Mouse (Mus musculus) left cerebral cortex, adult 11 months (tissue): ENCODE data around the gene Tmed9.
"Not testable (repeated sequence)": the region's sequence is repeated elsewhere in the genome, so short reads cannot be mapped to it uniquely, and the experiment has no call there.

ENCODE experiments used
- DNase-seq: peaks from one replicate; pipeline ENCODE4 v3.0.0; 2022; ENCODE audit warnings: low spot score

The Tmed9 gene

DNA sequence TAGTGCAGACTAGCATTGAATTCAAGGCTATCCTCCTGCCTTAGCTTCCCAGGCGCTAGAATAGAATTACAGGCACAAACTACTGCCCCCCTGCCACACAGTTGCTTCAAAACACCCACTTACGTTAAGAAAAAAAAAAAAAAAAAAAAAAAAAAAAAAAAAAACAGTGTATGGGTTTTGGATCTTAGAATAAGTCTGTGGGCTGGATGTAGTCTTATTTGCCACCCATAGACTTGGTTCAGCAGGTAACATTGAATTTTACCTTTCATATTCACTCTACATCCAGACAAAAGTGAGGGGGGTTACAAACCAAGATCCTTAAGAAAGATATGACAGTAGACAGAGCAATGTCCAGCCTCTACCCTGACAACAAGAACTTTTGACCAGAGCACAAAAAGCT is 5.6 kb upstream of the Tmed9 start:
- DNase-seq, result no peak

DNA sequence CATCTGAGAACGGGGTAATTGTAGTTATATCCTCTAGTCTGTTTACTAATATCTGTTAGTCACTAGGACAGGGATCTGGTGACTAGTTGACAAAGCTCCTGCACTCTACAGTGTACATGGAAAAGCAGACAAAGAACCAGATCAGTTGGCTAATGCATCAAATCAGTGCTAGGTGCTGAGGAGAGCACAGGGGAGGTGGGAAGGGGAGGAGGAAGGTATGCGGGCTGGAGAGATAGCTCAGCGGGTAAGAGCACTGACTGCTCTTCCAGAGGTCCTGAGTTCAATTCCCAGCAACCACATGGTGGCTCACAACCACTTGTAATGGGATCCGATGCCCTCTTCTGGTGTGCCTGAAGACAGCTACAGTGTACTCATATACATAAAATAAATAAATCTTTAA is 5.0 kb upstream of the Tmed9 start:
- DNase-seq, result not testable (repeated sequence)

DNA sequence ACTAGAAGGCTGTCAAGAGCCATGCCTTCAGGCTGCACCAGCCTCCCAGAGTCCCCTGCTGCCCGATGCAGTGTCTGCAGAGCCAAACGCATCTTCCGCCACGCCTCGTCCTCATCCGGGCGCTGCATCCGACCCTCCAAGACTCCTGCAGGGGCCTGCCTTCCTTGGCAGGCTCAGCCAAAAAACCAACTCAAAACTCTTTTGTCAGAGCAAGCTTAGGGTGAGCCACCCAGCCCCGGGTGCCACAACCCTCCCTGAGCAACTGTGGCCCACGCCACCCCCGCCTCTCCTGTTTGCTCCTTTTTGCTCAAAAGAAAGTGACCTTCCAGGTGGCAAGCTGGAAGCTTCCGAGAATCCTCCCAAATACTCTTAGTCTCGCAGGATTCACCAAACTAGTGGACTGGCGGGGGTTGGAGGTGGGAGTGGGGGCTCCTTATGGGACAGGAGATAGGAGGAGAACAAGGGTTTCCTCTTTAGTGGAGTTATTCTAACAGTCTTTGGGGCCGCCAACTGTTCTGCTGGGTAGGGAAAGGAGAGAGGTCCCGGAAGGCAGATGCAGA is 3.7 kb upstream of the Tmed9 start:
- DNase-seq, result no peak

DNA sequence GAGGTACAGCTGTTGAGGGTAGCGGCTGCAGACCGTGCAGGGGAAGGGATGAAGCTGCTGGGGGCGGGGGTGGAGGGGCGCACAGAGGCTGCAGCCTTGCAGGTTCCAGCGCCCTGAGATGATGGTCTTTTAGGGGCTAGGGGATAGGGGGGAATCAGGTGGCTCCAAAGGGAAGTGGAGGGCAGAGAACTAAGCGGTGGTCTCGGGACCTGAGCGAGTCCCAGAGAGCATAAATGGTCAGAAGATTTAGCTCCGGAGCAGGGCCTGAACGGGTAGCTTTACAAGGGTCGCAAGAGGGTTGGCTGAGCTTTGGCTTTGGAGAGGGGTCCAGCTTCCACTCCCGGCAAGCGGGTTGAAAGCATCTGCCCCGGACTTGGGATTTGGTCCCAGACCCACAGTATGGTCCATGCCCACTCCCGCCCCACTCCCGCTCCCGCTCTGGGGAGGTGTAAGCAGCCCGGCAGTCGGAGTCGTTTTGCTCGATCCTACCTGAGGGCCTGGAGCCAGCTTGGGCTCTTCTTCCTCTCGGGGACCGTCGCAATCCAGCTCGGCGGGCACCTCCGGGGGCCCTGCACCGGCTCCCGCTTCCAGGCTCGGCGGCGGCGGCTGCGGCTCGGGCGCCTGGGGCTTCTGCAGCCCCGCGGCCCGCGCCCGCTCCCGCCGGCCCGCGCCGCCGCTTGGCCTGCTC is 3.1 kb upstream of the Tmed9 start:
- no peak for DNase-seq

DNA sequence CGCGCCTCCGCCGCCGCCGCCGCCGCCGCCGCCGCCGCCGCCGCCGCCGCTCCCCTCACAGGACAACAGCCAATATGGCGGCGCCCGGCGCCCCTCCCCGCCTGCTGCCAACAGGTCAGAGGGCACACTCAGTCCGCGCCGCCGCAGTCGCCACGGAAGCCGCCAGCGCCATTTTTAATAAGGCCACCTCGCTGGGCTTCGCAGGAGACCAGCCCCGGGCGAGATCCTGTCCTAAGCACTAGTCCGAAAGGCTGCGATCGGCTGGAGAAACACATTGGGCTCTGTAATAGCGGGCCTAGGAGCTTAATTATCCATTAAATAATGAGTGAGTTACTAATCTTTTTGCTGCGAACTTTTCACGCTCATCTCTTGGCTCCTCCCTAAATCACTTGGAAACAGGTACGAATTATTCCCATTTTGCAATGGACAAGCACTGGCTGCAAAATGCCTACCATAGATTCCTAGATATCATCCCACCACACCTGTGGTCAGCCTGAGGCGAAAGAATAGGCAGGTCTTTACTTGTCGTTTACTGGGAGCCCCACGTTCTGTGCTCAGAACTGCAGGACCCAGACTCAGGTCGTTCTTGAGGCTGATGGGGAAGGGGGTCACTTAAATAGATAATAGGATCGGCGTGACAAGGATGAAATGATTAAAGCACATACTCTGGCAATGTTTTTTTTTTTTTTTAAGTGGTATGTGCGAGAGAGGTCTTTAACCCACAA is 2.3 kb upstream of the Tmed9 start, which contains the start of gene Fam193b:
TSS of gene Fam193b (minus strand) at position 94 of the 725 bp plus-strand sequence.
- DNase-seq, result peak; percentile 89

DNA sequence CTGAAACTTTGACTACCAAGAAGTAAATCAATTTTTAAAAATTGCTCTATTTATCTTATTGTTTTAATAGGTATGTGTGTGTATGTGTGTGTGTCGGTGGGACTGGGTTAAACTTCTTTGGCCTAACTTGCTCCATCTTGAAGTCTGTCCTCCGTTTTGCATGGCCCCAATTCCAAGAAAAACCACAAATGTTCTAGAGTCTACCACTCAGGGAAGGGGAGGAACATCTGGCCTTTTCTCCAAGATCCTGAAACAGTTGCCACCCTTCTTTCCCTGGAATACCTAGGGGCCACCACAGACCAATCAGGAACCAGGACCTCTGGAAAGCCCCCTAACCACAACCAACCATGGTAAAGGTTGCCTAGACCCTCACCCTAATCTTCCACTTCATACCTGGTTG is 1.6 kb upstream of the Tmed9 start:
- DNase-seq, result no peak

DNA sequence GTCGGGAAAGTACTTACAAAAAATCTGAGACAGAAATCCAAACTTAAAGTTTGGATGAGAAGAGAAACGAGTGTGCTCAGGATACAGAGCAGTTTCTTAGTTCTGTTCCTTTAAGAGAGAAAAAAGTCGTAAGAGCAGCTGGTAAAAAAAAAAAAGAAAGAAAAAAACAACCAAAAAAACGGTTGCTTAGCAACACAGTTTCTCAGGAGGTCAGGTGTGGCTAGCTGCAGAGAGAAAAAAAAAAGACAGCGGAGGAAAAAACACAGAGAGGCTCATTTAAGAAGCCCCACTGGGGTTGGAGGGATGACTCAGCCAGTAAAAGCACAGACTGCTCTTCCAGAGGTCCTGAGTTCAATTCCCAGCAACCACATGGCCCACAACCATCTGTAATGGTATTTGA is 789 bp downstream of the Tmed9 start:
- DNase-seq, result no peak

DNA sequence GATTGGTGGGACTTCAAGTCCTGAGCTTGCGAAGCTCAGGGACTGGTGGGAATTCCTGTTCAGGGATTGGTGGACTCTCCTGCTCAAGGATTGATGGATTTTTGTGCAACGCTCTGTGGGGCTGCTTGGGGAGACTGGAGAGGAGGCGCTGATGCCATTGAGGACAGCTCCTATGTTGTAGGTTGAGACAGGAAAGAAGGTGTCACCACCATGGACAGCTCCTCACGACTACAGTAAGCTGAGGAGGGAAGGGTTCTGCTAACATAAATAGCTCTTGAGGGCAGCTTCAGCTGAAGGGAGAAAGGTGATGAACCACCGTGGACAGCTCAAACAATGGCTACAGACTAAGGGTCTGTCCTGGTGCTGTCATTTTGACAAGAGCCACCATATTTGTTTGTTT is 2.4 kb downstream of the Tmed9 start:
- no peak for DNase-seq

DNA sequence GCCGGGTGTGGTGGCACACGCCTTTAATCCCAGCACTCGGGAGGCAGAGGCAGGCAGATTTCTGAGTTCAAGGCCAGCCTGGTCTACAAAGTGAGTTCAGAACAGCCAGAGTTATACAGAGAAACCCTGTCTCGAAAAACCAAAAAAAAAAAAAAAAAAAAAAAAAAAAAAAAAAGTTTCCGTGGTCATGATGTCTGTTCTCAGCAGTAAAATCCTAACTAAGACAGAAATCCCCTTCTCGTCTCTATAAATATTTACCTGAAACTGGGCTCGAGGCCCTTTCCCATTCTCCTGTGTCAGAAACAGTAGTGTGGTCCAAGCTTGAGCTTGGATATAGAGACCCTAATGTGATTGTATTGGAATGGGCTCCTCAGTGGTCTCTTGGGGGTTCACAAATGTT is 3.3 kb downstream of the Tmed9 start:
- DNase-seq, result not testable (repeated sequence)

DNA sequence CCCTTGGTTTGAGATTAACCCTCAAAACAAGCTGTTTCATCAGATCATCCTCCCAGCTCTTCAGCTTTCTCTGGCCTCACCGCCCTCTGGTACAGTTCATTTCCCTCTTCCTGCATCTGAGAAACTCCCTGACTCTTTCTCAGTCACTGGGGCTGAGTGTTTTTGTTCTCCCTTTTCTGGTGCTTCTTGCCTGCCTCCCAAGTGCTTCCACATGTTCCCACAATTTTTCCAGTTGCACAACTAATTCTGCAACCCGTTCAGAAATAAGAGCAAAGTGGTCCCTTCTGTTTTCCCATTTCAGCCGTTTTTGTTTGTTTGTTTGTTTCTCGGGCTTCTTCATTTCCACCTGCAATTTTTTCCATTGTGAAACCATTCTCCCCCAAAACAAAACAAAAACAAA is 4.6 kb downstream of the Tmed9 start:
- no peak for DNase-seq

DNA sequence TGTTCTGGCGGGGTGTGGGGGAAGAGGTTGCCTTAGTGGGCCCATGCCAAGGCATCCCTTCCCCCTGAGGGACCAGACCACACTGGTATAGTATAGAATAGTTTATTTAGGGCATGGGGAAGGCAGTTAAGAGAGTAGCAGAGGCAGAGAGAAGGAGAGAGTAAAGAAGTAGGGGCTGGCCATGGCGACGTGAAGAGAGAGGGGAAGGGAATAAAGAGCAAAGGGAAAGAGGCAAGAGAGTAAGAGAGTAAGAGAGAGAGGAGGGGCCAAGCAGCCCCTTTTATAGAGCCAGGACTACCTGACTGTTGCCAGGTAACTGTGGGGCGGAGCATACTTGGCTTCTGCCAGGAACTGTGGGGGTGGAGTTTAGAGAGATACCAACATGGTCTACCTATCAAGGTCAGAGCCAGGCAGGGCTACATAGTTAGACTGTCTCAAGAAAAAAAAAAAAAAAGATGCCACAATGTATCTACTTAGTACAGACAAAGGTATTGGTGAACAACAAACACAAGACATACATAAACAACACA is 18.5 kb downstream of the Tmed9 start:
- no peak for DNase-seq

DNA sequence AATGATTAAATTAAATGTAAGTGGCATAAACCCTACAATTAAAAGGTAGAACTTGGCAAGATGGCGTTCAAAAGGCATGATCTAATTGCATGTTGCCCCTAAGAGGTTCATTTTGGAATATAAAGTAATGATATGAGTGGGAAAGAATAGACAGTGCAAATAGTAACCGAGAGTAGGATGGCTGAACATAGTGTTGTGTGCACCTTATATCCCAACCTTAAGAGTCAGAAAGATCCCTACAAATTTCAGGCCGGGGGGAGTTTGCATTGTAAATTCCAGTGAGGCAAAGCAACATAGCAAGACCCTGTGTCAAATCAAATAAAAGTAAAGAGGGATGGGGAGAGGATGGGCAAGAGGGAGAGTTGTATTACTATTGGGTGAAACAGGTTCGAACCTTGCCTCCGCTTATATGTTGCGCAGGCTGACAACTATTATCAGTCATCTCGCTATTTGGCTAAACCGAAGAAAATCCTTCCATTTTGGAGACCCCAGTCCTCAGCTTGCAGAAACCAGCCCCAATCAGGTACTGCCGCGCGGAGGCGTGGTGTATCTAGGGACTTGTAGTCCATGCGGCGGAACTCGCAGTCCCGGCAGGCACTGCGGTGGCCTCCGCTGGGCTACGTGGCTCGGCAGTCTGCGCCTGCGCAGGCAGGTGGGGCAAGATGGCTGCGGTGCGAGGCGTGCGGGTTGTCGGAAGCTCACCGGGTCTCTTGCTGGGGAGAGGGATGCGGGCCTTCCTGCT is 19.2 kb downstream of the Tmed9 start:
- peak; percentile 94 for DNase-seq

DNA sequence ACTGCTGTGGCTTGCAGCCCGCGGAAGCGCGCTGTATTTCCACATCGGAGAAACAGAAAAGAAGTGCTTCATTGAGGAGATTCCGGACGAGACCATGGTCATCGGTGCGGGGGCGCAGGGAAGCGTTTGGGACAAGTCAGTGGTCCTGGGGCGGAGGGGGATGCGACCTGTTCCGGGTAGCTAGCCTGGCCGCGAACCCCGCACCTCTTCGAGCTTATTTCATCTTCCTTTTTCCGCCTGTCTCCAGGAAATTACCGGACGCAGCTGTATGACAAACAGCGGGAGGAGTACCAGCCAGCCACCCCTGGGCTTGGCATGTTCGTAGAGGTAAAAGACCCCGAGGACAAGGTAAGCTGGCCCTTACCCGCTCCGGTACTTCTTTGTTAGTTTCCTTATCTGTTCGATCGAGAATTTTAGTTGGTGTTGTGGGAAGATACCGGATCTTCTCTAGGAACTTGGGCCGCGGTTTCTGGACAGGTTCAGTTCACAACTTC is 19.8 kb downstream of the Tmed9 start:
- DNase-seq, result no peak

DNA sequence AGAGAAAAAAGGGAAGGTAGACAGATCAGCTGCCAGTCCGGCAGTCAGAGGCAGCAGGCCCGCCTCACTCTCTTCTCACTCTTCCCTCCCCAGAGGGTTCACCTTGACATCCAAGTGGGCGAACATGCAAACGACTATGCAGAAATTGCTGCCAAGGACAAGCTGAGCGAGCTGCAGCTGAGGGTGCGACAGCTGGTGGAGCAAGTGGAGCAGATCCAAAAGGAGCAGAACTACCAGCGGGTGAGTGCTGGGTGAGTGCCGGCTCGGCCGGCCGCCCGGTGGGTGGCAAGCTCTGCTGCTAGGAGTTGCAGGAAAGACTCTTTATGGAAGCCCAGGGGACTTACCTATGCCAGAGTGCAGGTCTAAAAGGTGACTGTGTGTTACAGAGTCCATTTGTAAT is 21.8 kb downstream of the Tmed9 start:
- peak; percentile 68 for DNase-seq

DNA sequence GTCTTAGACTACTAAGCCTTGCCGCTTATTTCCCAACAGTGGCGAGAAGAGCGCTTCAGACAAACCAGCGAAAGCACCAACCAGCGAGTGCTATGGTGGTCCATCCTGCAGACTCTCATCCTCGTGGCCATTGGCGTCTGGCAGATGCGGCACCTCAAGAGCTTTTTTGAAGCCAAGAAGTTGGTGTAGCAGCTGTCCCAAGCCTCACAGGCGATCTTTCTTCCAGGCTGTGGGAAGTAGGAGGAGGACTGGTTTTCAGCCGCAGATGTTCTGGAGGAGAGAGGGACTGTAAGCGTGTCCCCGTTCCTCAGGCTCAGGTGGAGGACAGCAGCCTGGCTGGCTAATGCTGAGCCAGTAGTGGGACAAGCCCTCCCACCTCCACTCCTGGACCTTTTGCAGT is 23.3 kb downstream of the Tmed9 start:
- no peak for DNase-seq

DNA sequence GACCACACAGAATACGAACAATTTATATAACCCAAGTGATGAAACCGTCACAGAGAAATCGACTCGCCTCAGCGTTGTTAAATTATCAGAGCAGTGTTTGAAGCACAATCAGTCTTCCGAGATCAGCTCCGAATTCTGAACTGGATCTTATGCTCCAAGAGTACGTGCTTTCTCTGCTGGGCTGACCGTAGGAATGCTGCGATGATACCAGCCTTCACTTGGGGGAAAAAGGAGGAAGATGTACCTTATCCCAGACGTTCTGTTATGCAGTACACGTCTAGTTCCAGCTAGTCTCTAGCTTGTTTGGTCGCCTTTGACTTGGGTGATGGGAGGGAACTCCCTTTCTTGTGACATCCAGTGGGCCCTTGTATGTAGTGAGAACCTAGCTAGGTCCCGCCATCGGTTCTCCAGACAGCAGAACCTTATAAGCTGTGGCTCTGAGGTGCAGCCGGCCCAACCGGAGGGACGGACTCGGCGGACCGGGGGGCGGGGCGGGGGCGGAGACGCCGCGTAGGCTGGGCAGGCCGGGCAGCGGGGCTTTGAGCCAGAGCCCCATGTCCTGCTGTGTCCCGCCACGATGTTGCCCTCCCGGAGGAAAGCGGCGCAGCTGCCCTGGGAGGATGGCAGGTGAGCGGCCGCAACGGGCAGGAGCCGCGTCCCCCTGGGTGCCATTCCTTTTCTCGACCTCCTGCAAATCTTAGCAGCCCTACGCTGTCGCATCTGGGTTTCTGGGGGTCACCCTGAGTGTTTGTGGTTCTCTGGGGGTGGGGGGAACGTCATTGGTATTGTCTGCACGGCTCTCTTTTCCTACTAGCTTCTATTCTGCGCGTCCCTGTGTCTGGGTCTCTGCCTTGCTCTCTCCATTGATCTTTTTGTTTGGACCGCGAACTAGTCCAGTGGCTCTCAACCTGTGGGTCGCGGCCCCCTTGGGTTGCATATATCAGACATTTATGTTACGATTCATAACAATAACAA is 26.3 kb downstream of the Tmed9 start, which contains the start of gene B4galt7:
TSS of gene B4galt7 (plus strand) at position 331 of the 975 bp plus-strand sequence.
- peak; percentile 66 for DNase-seq

DNA sequence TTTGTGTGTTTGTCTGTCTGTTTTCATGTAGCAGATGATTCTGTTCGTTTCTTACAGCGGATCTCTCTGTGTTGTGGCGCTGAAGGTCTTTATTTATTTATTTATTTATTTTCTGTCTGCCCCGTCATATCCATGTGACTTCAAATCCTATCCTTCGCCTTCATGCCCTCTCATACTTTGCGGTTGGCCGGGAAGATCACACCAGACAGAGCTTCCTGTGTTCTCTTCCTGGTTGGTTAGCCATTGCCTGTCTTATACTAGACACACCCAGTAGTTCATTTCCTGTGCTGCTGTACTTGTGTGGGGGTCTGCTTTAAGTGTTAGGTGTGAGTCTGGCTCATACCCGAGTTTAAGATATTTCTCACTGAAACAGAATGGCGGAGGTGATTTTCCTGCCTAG is 27.1 kb downstream of the Tmed9 start:
- DNase-seq, result no peak

DNA sequence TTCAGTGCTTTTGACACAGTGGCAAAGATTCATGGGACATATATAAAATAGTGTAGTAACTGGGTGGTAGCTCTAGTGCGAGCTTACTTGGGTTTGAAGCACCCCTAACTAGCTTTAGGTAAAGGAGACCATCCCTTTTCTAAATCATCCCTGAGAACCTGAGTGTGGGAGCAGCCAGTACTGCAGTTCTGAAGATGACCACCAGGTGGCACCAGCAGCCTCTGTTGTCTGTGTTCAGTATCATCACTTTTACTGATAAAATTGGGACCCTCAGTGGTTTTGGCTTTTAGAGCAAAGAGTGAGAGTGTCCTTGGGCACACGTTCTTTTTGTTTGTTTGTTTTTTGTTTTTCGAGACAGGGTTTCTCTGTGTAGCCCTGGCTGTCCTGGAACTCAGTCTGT is 28.1 kb downstream of the Tmed9 start:
- DNase-seq, result peak; percentile 65

DNA sequence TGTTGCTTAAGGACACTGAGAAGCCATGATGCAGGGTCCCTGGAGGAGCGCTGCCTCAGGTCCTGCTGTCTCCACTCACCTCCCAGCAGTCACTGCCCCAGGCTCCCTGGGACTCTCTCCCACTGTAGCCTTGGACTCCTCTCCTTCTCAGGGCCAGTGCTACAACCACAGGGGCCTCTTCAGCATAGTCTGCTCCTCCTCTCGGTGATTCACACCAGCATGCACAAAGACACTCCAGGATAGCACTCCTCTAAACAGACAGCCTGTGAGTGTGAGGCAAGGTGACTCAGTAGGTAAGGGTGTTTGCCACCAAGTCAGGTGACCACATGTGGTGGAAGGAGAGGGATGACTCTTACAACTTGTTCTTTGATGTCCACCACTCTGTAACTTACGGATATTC is 31.1 kb downstream of the Tmed9 start:
- no peak for DNase-seq

DNA sequence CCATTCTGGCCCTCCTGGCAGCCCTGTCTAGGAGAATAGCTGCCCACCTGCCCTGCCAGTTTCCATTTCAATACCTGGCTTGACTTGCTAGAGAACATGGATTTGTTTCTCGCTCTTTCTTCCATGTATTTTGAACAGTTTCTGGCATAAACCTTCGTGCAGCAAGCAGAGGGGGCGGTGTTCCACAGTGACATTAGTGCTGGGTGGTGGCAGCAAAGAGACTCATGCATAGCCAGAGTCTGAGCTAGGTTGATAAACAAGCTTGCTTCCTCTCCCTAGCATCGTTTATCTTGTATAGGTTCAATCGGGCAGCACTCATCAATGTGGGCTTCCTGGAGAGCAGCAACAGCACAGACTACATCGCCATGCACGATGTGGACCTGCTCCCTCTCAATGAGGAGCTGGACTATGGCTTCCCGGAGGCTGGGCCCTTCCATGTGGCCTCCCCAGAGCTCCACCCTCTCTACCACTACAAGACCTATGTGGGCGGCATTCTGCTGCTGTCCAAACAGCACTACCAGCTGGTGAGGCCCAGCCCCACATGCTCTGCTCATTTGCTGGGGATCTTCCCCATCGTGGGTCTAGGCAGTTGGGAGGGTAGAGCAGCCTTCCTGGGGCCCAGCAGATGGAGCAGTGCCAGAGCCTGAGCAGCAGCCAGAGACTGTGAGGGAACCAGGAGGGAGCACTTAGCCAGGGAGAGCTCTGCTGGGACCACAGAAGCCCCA is 33.5 kb downstream of the Tmed9 start:
- no peak for DNase-seq
